ENCODE assay signal across 16 mouse cellular contexts in genomic region chr4:84198176-84198575, GRCm38 (mm10).
"Had no signal": no experiment of that assay in that cellular context is flagged by ENCODE, and none has a peak within 500 bp of the region (broad histone marks: within the 10 kb centered on the region; RNA-seq: fewer than 3 reads in every experiment).

No protein-coding gene starts in this region.

- H3K4me3 ChIP-seq: limb, embryonic 12.5 days; limb, embryonic 15.5 days; midbrain, embryonic 12.5 days; midbrain, embryonic 15.5 days; neural tube, embryonic 13.5 days had no signal

- H3K4me2 ChIP-seq: limb, embryonic 12.5 days; limb, embryonic 15.5 days; liver, embryonic 11.5 days; lung, embryonic 14.5 days; midbrain, embryonic 12.5 days; midbrain, embryonic 15.5 days; neural tube, embryonic 13.5 days had no signal

- DNase-seq: kidney, adult 9 months; kidney, postnatal 14 days; kidney, postnatal 4 days; left cerebral cortex, postnatal 4 days; liver, postnatal 0 days; lung, embryonic 14.5 days; right cerebral cortex, postnatal 14 days; right cerebral cortex, postnatal 4 days; thymus, adult 18-20 months; thymus, postnatal 36 days had no signal

- H3K36me3 ChIP-seq: limb, embryonic 12.5 days; limb, embryonic 15.5 days; midbrain, embryonic 12.5 days; midbrain, embryonic 15.5 days; neural tube, embryonic 13.5 days had no signal

- H3K27me3 ChIP-seq: limb, embryonic 12.5 days; limb, embryonic 15.5 days; midbrain, embryonic 15.5 days; neural tube, embryonic 13.5 days had no signal
